Mouse (Mus musculus) testis, postnatal 10 days (tissue): ENCODE data around the gene Spag4.
A peak's percentile ranks its signal among the peaks of the same experiment; 100 is the strongest.
"Not testable (repeated sequence)": the region's sequence is repeated elsewhere in the genome, so short reads cannot be mapped to it uniquely, and the experiment has no call there.

ENCODE experiments used
- DNase-seq: peaks from one replicate; pipeline ENCODE4 v3.0.0; 2021; ENCODE audit warnings: low spot score

The Spag4 gene

DNA sequence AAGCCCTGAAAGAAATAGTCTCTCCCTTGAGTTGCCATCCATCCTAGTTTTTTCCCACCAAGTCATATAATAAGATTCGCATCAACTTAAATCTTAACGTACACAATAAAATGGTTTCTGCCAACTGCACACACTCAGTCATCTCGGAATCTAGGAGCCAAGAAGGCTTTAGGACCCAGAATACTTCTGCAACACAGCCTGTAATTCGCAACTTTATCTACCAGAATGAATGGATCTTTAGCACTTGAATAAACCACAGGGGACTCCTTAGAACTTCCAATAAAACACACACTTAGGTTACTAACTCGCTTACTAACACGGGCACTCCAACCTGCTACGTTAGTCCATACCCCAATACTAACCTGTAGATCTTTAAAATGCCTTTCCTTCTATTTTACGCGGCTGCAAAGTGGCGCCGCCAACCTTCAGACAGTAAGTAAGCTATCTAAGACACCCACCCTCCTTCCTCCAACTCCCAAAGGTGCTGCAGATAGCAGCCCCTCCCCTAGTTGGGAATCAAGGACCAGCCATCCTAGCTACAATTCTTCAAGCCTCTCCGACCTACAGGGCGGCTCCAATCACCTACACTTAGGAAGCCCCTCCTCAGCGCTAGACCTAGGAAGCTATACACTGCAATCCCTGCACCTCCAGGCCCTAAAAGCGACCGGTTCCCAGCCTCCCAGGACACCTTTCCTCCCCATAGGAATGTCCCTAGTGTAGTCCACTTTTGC, 45.8 kb downstream of the Spag4 start:
- DNase-seq = no peak

DNA sequence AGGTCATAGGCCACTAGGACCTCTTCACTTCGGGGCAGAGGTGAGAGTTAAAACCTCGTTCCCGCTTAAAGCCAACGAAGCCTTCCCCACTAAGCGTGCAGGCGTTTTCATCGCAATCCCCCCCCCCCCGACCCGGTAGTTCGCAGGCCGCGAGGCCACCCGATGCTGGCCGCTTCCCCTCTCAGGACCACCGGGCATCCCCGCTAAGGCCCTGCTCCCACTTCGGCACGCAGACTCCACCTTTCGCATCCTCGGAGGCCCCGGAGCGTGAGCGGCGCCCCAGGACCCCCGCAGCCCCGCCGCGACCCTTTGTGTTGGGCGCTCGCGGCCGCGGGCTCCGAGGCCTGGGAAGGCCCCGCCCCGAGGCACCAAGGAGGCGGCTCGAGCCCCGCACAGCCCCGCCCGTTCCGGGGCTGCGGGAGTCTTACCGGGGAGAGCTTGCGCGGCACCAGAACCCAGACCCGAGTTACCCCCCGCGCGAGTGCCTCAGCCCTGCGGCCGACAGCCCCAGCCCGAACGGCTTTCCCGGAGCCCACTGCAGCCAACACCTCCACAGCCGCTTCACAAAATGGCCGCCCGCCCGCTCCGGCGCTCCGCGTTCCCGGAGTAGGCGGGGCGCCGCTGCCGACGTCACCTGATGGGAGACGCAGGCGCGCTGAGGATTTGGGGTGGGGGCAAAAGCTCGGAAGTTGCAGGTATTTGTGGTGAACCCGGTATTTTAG, 46.5 kb downstream of the Spag4 start, which contains the start of the genes Cpne1 and Rbm12:
Gene Cpne1, minus strand, starts transcription at position 608 of the 722 bp plus-strand sequence.
Gene Rbm12, minus strand, starts transcription at position 621 of the 722 bp plus-strand sequence.
- peak; percentile 97 for DNase-seq

- DNase-seq = not testable (repeated sequence)
These were observed 47.1 kb downstream of the Spag4 start for GRCm38 (mm10) chr2:156112080-156112423.

DNA sequence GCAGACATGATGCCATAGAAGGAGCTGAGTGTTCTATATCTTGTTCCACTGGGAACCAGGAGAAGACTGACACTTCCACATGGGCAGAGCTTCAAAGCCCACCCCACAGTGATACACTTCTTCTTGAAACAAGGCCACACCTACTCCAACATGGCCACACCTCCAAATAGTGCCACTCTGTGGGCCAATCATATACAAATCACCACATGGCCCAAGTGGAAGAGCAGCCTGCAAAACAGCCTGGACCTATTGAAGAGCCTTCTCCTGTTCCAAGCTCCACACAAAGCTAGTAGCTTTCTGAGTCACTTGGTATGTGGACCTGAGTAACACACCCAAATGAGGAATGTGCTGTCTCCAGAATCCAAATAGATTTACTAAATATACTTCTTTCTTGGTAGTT, 54.6 kb downstream of the Spag4 start:
- DNase-seq = no peak
